Mouse (Mus musculus) hindbrain, embryonic 14.5 days (tissue): ENCODE measurements around the gene Oma1. TPM values are rescaled to one million over a fixed set of nuclear protein-coding genes. Genes with fewer than 3 reads are reported as not detected.

Experiments used
- ATAC-seq: fragments of 200-750 bp; cut with Nextera tagmentation; 2 replicates; pipeline ENCODE4 v1.8.0; 2017; ENCODE audit warnings: moderate number of reproducible peaks, mild to moderate bottlenecking, moderate TSS enrichment, moderate library complexity; ENCODE audit not compliant: low FRiP score
- DNase-seq: peaks from one replicate; pipeline ENCODE4 v3.0.0-alpha.2; 2015; ENCODE audit warnings: low spot score
- H3K27ac ChIP-seq: fragments of 300-500 bp; sonication (generic); 2 replicates; pipeline ENCODE4 v1.5.1; 2014; ENCODE audit warnings: mild to moderate bottlenecking, moderate library complexity
- H3K27me3 ChIP-seq: fragments of 300-500 bp; sonication (generic); 2 replicates; pipeline ENCODE4 v1.6.1; 2014; ENCODE audit warnings: mild to moderate bottlenecking, low read length, mixed read lengths; ENCODE audit not compliant: control insufficient read depth, insufficient read depth
- H3K36me3 ChIP-seq: fragments of 300-500 bp; sonication (generic); replicated peaks from 2 replicates; pipeline ENCODE4 v1.6.1; 2014; ENCODE audit not compliant: control insufficient read depth, insufficient read depth
- H3K4me1 ChIP-seq: fragments of 300-500 bp; sonication (generic); replicated peaks from 2 replicates; pipeline ENCODE4 v1.6.1; 2014; ENCODE audit warnings: antibody characterized with exemption, low read length, mixed read lengths; ENCODE audit not compliant: control insufficient read depth, insufficient read depth
- H3K4me2 ChIP-seq: fragments of 300-500 bp; sonication (generic); replicated peaks from 2 replicates; pipeline ENCODE4 v1.6.1; 2014; ENCODE audit warnings: mild to moderate bottlenecking, moderate library complexity
- H3K4me3 ChIP-seq: fragments of 300-500 bp; sonication (generic); replicated peaks from 2 replicates; pipeline ENCODE4 v1.5.1; 2014; ENCODE audit warnings: mild to moderate bottlenecking, low read length
- H3K9ac ChIP-seq: fragments of 300-500 bp; sonication (generic); 2 replicates; pipeline ENCODE4 v1.6.1; 2014
- H3K9me3 ChIP-seq: fragments of 300-500 bp; sonication (generic); 2 replicates; pipeline ENCODE4 v1.6.1; 2016; ENCODE audit warnings: low read length; ENCODE audit not compliant: control insufficient read depth
- WGBS: fragments of 180-500 bp; shearing (Covaris S2); extraction: QIAGEN DNeasy Blood & Tissue Kit; methylation state at CpG from one replicate; pipeline ENCODE4 v1.1.7; 2014; 5-methylcytosine and 5-hydroxymethylcytosine counted together
- polyA plus RNA-seq: library from polyadenylated mRNA; unstranded; fragments of >200 nt; fragmentation: Nextera tagmentation; extraction: Ambion mirVana; gene quantifications from 2 replicates; pipeline ENCODE4 v1.2.1, GENCODE M21; 2014

Oma1 gene
- 8.7 and 10.5 TPM in 2 replicates for polyA plus RNA-seq

DNA sequence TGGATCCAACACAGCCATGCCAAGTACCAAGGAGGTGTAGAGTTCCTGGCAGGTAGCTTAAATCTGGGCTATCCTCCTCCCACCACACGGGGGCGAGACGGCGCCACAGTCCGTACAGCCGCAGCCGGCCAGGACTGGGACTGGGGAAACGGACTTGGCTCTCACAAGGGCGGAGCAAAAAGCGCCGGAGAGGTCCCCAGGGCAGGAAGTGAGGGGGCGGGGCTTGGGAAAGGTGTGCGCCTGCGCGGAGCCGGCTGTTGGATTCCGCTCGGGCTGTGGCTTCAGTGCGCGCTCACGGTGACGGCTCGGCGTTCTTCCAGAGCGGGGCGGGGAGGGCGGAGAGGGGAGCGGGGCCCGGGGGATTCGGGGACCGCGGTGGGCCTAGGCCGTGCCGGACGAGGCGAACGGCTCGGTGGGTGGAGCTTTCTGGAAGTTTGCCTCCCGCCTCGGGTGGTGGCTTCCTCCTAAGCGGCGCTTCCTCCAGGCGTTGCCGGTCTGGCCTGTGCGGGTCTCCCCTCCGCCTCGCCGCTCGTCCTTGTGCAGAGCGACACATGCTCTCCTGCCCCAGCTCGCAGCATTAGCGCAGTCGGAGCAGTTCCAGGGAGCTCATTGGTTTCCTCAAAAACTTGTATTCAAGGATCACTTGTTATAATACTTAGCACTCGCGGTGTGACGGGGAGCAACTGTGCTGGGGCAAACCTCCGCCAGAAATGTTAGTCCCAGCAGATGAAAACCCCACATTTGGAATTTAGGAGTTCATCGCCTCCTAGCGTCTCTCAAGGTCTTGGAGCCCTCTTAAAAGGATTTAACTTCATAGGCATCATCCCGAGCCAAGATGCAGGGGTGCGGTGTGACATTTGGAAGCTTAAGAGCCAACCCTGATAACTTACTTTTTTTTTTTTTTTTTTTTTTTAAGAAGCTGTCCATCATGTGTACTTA lies at the start of gene Oma1:
Gene Oma1, plus strand, starts transcription at position 226 of the 939 bp plus-strand sequence.
- DNase-seq = peak; percentile 98
- WGBS = under 1% methylated on average over 51 of the region's 61 CpGs
- H3K27me3 ChIP-seq = no peaks in the 10 kb centered on the region

GRCm38 (mm10) chr4:103263812-103264396 lies 49.7 kb upstream of the Oma1 start:
- no peaks in the 10 kb centered on the region for H3K9me3 ChIP-seq
- no peak overlapping the region for H3K4me3 ChIP-seq
- no peak overlapping the region for H3K9ac ChIP-seq
- no peaks in the 10 kb centered on the region for H3K36me3 ChIP-seq
- no peaks in the 10 kb centered on the region for H3K4me1 ChIP-seq
- H3K4me2 ChIP-seq = no peak overlapping the region
- DNase-seq (peak; percentile 41), ATAC-seq (no peak)
- whole genome bisulfite sequencing = 23% methylated on average over 8 of the region's 8 CpGs
- H3K27me3 ChIP-seq = no peaks in the 10 kb centered on the region
- no peak overlapping the region for H3K27ac ChIP-seq

More for the DNA sequence above, at the start of gene Oma1:
- Histone ChIP-seq H3K9me3 (no peaks in the 10 kb centered on the region), H3K27ac (peak within 1 kb of the TSS; percentile 94), H3K36me3 (no peaks in the 10 kb centered on the region), H3K4me2 (peak within 1 kb of the TSS; percentile 59), H3K4me1 (0 out of 2 replicates have a peak, but pooled peaks cover 4% of the 10 kb centered on the region), H3K9ac (peak within 1 kb of the TSS; percentile 64), H3K4me3 (peak within 1 kb of the TSS; percentile 56)
- ATAC-seq = peak; percentile 99

- Histone ChIP-seq H3K27ac (no peak overlapping the region), H3K9ac (no peak overlapping the region), H3K27me3 (no peaks in the 10 kb centered on the region), H3K4me3 (no peak overlapping the region), H3K9me3 (no peaks in the 10 kb centered on the region), H3K36me3 (no peaks in the 10 kb centered on the region), H3K4me2 (no peak overlapping the region), H3K4me1 (no peaks in the 10 kb centered on the region)
- WGBS = 31% methylated on average over 2 of the region's 2 CpGs
- ATAC-seq (no peak), DNase-seq (no peak)
These were observed 48.4 kb upstream of the Oma1 start for GRCm38 (mm10) chr4:103265166-103265565.

GRCm38 (mm10) chr4:103269336-103269735 lies 44.3 kb upstream of the Oma1 start:
- 79% methylated on average over 4 of the region's 4 CpGs for WGBS

DNA sequence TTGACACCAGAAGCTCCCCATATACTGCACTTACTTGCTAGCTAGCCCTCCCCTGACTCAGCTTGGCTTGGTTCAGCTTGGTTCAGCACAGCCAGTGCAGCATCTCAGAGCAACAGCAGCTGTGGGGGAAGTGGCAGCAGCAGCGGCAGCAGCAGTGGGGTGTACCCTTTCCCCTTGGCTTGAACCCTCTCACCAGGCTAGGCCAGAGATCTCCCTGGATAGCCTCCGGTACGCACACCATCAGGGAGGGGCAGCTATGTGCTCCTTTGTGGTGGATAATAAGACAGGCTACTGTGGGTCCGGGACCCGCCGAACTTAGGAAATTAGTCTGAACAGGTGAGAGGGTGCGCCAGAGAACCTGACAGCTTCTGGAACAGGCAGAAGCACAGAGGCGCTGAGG lies 40.6 kb upstream of the Oma1 start:
- 76% methylated on average over 7 of the region's 8 CpGs for WGBS
- no peak for DNase-seq
- H3K4me3 ChIP-seq = no peak overlapping the region
- H3K27me3 ChIP-seq = no peaks in the 10 kb centered on the region
- no peaks in the 10 kb centered on the region for H3K4me1 ChIP-seq
- H3K9ac ChIP-seq = no peak overlapping the region
- no peaks in the 10 kb centered on the region for H3K9me3 ChIP-seq
- H3K4me2 ChIP-seq = no peak overlapping the region
- ATAC-seq = no peak
- H3K27ac ChIP-seq = no peak overlapping the region
- H3K36me3 ChIP-seq = no peaks in the 10 kb centered on the region

More at GRCm38 (mm10) chr4:103269336-103269735, 44.3 kb upstream of the Oma1 start:
- ATAC-seq (no peak), DNase-seq (no peak)
- H3K27me3 ChIP-seq = no peaks in the 10 kb centered on the region
- no peaks in the 10 kb centered on the region for H3K9me3 ChIP-seq
- H3K27ac ChIP-seq = no peak overlapping the region
- H3K36me3 ChIP-seq = no peaks in the 10 kb centered on the region
- H3K4me2 ChIP-seq = no peak overlapping the region
- H3K9ac ChIP-seq = no peak overlapping the region
- H3K4me3 ChIP-seq = no peak overlapping the region
- no peaks in the 10 kb centered on the region for H3K4me1 ChIP-seq

DNA sequence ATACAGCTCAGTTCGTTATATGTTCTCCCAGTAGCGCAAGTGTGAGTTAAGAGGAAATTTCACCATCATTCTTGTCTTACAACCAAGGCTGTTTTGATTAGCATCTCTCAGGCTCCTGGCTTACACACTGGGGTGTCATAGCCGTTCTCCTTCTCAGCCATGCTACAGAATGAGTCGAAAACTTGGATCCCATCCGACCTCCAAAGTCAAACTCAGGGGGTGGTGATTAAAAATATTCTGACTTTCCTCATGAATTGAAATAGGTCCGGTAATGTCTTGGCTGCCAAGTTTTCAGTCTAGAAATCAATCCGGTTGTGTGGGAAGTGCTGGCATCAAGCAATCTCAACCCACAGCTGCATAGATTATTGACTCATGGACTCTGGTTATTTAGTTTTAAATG lies 25.3 kb upstream of the Oma1 start:
- 89% methylated on average over 7 of the region's 7 CpGs for WGBS
- Histone ChIP-seq H3K36me3 (no peaks in the 10 kb centered on the region), H3K27ac (no peak overlapping the region), H3K9me3 (no peaks in the 10 kb centered on the region), H3K4me1 (no peaks in the 10 kb centered on the region), H3K27me3 (no peaks in the 10 kb centered on the region), H3K4me2 (no peak overlapping the region), H3K4me3 (no peak overlapping the region), H3K9ac (no peak overlapping the region)
- ATAC-seq (no peak), DNase-seq (no peak)

- Histone ChIP-seq H3K27me3 (no peaks in the 10 kb centered on the region), H3K27ac (no peak within 1 kb of the TSS)
These were observed 22.8 kb upstream of the Oma1 start, which contains the start of gene 4921539E11Rik for GRCm38 (mm10) chr4:103290763-103291162. TSS of gene 4921539E11Rik (minus strand) at chr4:103290863.

DNA sequence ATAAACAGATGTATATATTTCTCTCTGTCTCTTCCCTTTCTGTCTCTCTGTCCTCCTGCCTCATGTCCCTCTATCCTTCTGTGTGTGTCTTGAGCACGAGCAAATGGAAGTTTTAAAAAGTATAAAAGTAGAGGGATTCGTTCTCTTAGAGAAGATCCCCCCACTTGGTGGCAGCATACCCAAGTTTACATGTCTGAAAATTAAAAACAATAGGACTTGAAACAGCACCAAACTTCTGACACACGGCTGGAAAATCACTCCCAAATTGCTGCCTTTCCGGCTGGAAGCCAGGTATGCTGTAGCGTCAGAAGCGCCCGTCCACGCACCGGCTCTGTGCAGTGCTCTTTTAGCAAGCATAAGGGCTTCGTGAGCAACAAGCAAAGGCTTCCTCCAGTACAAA lies 14.3 kb upstream of the Oma1 start:
- no peak overlapping the region for H3K27ac ChIP-seq
- peak; percentile 63 for DNase-seq
- no peak for ATAC-seq
- 74% methylated on average over 10 of the region's 10 CpGs for WGBS
- no peaks in the 10 kb centered on the region for H3K9me3 ChIP-seq
- no peaks in the 10 kb centered on the region for H3K4me1 ChIP-seq
- H3K27me3 ChIP-seq = no peaks in the 10 kb centered on the region
- no peak overlapping the region for H3K9ac ChIP-seq
- no peak overlapping the region for H3K4me3 ChIP-seq
- H3K4me2 ChIP-seq = no peak overlapping the region
- H3K36me3 ChIP-seq = no peaks in the 10 kb centered on the region

More at GRCm38 (mm10) chr4:103290763-103291162, 22.8 kb upstream of the Oma1 start, which contains the start of gene 4921539E11Rik:
- WGBS = 68% methylated on average over 2 of the region's 2 CpGs
- Histone ChIP-seq H3K4me1 (no peaks in the 10 kb centered on the region), H3K4me2 (no peak within 1 kb of the TSS), H3K4me3 (no peak within 1 kb of the TSS), H3K9me3 (no peaks in the 10 kb centered on the region), H3K9ac (no peak within 1 kb of the TSS), H3K36me3 (no peaks in the 10 kb centered on the region)
- DNase-seq (no peak), ATAC-seq (no peak)

DNA sequence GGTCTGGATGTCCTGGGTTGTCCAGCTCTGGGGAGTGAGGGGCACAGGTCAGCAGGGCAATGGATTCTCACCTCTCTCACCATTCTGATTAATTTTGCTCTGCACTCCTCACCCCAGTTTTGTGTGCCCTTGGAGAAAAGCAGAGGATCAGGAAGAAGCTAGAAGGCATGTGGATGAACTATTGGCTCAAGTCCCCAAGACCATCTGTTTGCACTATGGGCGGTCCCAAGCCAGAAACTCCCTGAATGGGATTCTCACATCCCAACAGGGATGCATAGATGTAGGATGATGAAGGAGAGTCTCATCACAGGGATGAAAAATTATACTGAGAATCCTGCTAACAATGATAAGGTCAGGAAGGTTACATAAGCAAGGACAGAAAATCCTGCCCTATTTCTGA lies 9.8 kb upstream of the Oma1 start:
- WGBS = 84% methylated on average over 1 of the region's 1 CpGs
- Histone ChIP-seq H3K4me1 (no peaks in the 10 kb centered on the region), H3K4me2 (no peak overlapping the region), H3K9me3 (no peaks in the 10 kb centered on the region), H3K9ac (no peak overlapping the region), H3K4me3 (no peak overlapping the region), H3K27ac (no peak overlapping the region), H3K36me3 (no peaks in the 10 kb centered on the region), H3K27me3 (no peaks in the 10 kb centered on the region)
- ATAC-seq (no peak), DNase-seq (no peak)
